In the genomic region with DNA sequence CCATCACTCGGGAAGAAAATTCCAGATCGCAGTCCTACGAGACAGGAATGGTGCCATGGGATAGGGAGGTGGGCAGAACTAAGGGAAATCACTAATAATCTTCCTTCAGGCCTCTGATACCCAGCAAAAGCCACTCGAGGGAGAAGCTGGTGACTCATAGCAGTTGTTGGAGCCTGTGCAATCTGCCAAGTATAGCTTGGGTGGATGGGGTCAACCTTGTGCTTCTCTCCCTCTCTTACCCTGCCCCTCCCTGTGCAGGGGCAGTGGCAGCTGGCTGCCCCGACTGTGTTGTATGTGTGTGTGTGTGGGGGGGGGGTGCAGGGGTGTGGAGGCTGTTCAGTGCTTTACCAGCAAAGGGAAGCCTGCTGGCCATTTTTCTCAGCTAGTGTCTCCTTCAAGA, we compare ENCODE assay signal across 18 mouse cellular contexts. TPM values are rescaled to one million over a fixed set of nuclear protein-coding genes. Genes with fewer than 3 reads are reported as not detected.
DNase-seq lines count a peak whose midpoint lies in the region; ATAC-seq and TF ChIP-seq lines count a peak whose summit lies in the region.
"Had no signal": no experiment of that assay in that cellular context is flagged by ENCODE, and none has a peak within 500 bp of the region (broad histone marks: within the 10 kb centered on the region; RNA-seq: fewer than 3 reads in every experiment).

No protein-coding gene starts in this region.

- H3K4me2 ChIP-seq in neural tube, embryonic 15.5 days = no peak overlapping the region
- H3K4me2 ChIP-seq in stomach, postnatal 0 days (replicated peaks; ENCODE audit: low read depth) = no peak overlapping the region
- H3K4me2 ChIP-seq: embryonic facial prominence, embryonic 12.5 days; forebrain, embryonic 12.5 days; heart, embryonic 15.5 days; kidney, embryonic 15.5 days had no signal

- H3K27ac ChIP-seq in gastrocnemius, adult 2 months = peak overlapping the region; percentile 91
- 0 out of 2 replicates have a peak overlapping the region, but pooled peaks have one; percentile 18 for H3K27ac ChIP-seq in neural tube, embryonic 15.5 days (replicated peaks)
- H3K27ac ChIP-seq in stomach, postnatal 0 days (replicated peaks) = no peak overlapping the region
- H3K27ac ChIP-seq: embryonic facial prominence, embryonic 12.5 days; forebrain, embryonic 12.5 days; heart, embryonic 15.5 days; kidney, embryonic 15.5 days; left cerebral cortex, adult 2 months had no signal

- no peak for TF ChIP-seq CTCF in gastrocnemius, adult 2 months (IDR thresholded peaks at IDR 0.05)
- TF ChIP-seq CTCF in stomach, postnatal 0 days (IDR thresholded peaks at IDR 0.05; ENCODE audit: low read depth) = no peak

- no peaks in the 10 kb centered on the region for H3K27me3 ChIP-seq in neural tube, embryonic 15.5 days (replicated peaks)
- no peaks in the 10 kb centered on the region for H3K27me3 ChIP-seq in stomach, postnatal 0 days (ENCODE audit: control insufficient read depth, insufficient read depth, low read length)
- H3K27me3 ChIP-seq: embryonic facial prominence, embryonic 12.5 days; forebrain, embryonic 12.5 days; heart, embryonic 15.5 days; kidney, embryonic 15.5 days had no signal

- WGBS in neural tube, embryonic 15.5 days = 84% methylated on average over 5 of the region's 5 CpGs
- 62% methylated on average over 5 of the region's 5 CpGs for WGBS in stomach, postnatal 0 days

- H3K4me1 ChIP-seq in neural tube, embryonic 15.5 days = 0 out of 2 replicates have a peak, but pooled peaks cover 2% of the 10 kb centered on the region
- no peaks in the 10 kb centered on the region for H3K4me1 ChIP-seq in stomach, postnatal 0 days (replicated peaks; ENCODE audit: control insufficient read depth, insufficient read depth)
- H3K4me1 ChIP-seq: forebrain, embryonic 12.5 days; heart, embryonic 15.5 days had no signal

- H3K36me3 ChIP-seq in neural tube, embryonic 15.5 days = peaks cover 34% of the 10 kb centered on the region
- H3K36me3 ChIP-seq in stomach, postnatal 0 days (ENCODE audit: control insufficient read depth, insufficient read depth, low read length) = no peaks in the 10 kb centered on the region
- H3K36me3 ChIP-seq: heart, embryonic 15.5 days had no signal

- intact Hi-C loops in gastrocnemius, adult 2 months (cut with DNase I) = no loop called here

- H3K9ac ChIP-seq in neural tube, embryonic 15.5 days (replicated peaks) = no peak overlapping the region
- no peak overlapping the region for H3K9ac ChIP-seq in stomach, postnatal 0 days (ENCODE audit: low read length)
- H3K9ac ChIP-seq: embryonic facial prominence, embryonic 12.5 days; forebrain, embryonic 12.5 days; heart, embryonic 15.5 days; kidney, embryonic 15.5 days had no signal

- no peak for ATAC-seq in neural tube, embryonic 15.5 days (ENCODE audit: low FRiP score)
- peak; percentile 21; the same call in 1 of the 2 replicates for ATAC-seq in stomach, postnatal 0 days (ENCODE audit: low FRiP score, low TSS enrichment)

- no peak for TF ChIP-seq EP300 in stomach, postnatal 0 days (optimal IDR thresholded peaks at IDR 0.05)

- DNase-seq in gastrocnemius, adult 2 months = peak; percentile 52
- DNase-seq in gastrocnemius, postnatal 10 days = no peak
- DNase-seq in neural tube, embryonic 10.5 days (ENCODE audit: extremely low spot score, low spot score) = no peak
- DNase-seq in adipocyte (ENCODE audit: low spot score) = peak; percentile 80
- DNase-seq in stomach, postnatal 0 days (ENCODE audit: low spot score) = no peak
- DNase-seq in ovary, postnatal 14 days (ENCODE audit: low spot score) = no peak
- DNase-seq: liver; lung, adult 2 months; thymus, postnatal 25 days had no signal

- no peaks in the 10 kb centered on the region for H3K9me3 ChIP-seq in neural tube, embryonic 15.5 days (replicated peaks)
- H3K9me3 ChIP-seq in stomach, postnatal 0 days (ENCODE audit: control insufficient read depth, low read length) = no peaks in the 10 kb centered on the region
- H3K9me3 ChIP-seq: embryonic facial prominence, embryonic 12.5 days; forebrain, embryonic 12.5 days; heart, embryonic 15.5 days; kidney, embryonic 15.5 days had no signal

- no peak overlapping the region for H3K4me3 ChIP-seq in gastrocnemius, adult 2 months
- H3K4me3 ChIP-seq in neural tube, embryonic 15.5 days (replicated peaks) = no peak overlapping the region
- H3K4me3 ChIP-seq in stomach, postnatal 0 days (ENCODE audit: low read depth, low read length) = no peak overlapping the region
- H3K4me3 ChIP-seq: embryonic facial prominence, embryonic 12.5 days; forebrain, embryonic 12.5 days; heart, embryonic 15.5 days; kidney, embryonic 15.5 days; left cerebral cortex, adult 2 months; megakaryocyte, embryonic 14.5 days had no signal

RNA-seq across cellular contexts. Expression of a gene that starts 15.2 kb away (rescaled TPM):
- 100 to 1,000 TPM; 200 to 381 TPM for total RNA-seq in gastrocnemius, adult 2 months (2021)
- total RNA-seq in gastrocnemius, postnatal 10 days (2021) = 100 to 1,000 TPM; 457 to 476 TPM
- polyA plus RNA-seq in neural tube, embryonic 15.5 days (2015; fragmentation: Nextera tagmentation; extraction: Ambion mirVana) = 1.0 and 1.9 TPM in 2 replicates
- 0.21 and 0.22 TPM in 2 replicates for polyA plus RNA-seq in stomach, postnatal 0 days (2015; fragmentation: Nextera tagmentation; extraction: Ambion mirVana)
- total RNA-seq: layer of hippocampus, adult 18-20 months; left cerebral cortex, adult 2 months; monocyte, adult 5-6 weeks had no signal

Comparison
In these comparisons a context has a peak if more than half of its experiments do, and no peak if none do; other contexts are left out.
1. DNase-seq: peak in gastrocnemius, adult 2 months (single experiment) and adipocyte (single experiment); none in gastrocnemius, postnatal 10 days (single experiment), neural tube, embryonic 10.5 days (single experiment), stomach, postnatal 0 days (single experiment) and ovary, postnatal 14 days (single experiment).